Mouse (Mus musculus): ENCODE measurements around the gene Pcdh9.

DNA sequence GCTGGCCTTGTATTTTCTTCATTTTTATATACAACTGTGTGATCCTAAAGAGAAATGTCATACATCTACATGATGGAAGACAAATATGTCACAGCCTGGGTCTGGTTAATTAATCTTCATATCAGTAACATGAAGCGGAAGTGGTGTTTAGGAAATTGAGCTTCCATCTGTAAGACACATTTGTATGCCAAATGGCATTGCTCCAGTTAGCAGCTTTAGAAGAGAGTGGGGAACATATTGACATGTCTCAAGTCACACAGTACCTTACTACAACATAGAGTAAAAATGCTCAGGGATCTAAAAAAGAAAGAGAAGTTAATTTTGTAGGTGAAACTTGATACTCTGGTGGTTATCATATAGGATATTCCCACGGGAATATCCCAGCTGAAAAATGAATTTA lies 505.4 kb downstream of the Pcdh9 start:
- TF ChIP-seq CTCF (conservative IDR thresholded peaks at IDR 0.05; ENCODE audit: insufficient read depth, insufficient read length, low read depth, low read length) (no peak), POLR2A (IDR thresholded peaks at IDR 0.05; ENCODE audit: low read depth, low read length) (no peak)
